Mouse (Mus musculus): ENCODE results near the gene F2r.

DNA sequence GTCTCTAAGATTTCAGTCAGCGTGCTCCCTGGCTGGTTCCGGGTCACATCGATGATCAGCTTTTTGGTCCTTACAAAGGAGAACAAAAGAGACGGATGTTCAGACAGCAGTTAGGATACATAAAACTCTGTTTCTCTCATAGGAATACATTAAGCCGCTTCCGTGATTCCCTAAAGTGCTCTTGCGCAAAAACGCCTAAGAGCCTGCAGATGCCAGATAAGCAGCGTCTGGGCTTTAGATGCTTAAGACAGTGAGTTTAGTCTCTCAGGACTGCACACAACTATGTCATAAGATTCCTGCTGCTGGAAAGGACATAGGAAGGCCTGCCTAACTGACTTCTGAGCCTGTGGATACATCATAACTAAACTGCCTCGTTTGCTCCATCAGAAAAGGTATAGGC is 19.4 kb upstream of the F2r start:
- TF ChIP-seq CTCF (IDR thresholded peaks at IDR 0.05) (no peak), EP300 (IDR thresholded peaks at IDR 0.05) (no peak)

All from lung, postnatal 0 days (tissue).